Mouse (Mus musculus) megakaryocyte, embryonic 14.5 days (primary cell): ENCODE measurements around the gene Rnf17.

Experiments used
- FLI1 ChIP-seq: IDR thresholded peaks from 2 replicates; pipeline ENCODE4 v1.6.1; 2012; ENCODE audit warnings: low read length, inconsistent platforms, mixed read lengths
- GATA1 ChIP-seq: IDR thresholded peaks from 3 replicates; pipeline ENCODE4 v1.6.1; 2012; ENCODE audit warnings: mixed read lengths, low read length, inconsistent platforms, borderline replicate concordance

GRCm38 (mm10) chr14:56530788-56531187 is 128.4 kb downstream of the Rnf17 start:
- TF ChIP-seq GATA1, result no peak
- TF ChIP-seq FLI1, result no peak
